Mouse (Mus musculus): ENCODE results near the gene Olfr263.

The Olfr263 gene

DNA sequence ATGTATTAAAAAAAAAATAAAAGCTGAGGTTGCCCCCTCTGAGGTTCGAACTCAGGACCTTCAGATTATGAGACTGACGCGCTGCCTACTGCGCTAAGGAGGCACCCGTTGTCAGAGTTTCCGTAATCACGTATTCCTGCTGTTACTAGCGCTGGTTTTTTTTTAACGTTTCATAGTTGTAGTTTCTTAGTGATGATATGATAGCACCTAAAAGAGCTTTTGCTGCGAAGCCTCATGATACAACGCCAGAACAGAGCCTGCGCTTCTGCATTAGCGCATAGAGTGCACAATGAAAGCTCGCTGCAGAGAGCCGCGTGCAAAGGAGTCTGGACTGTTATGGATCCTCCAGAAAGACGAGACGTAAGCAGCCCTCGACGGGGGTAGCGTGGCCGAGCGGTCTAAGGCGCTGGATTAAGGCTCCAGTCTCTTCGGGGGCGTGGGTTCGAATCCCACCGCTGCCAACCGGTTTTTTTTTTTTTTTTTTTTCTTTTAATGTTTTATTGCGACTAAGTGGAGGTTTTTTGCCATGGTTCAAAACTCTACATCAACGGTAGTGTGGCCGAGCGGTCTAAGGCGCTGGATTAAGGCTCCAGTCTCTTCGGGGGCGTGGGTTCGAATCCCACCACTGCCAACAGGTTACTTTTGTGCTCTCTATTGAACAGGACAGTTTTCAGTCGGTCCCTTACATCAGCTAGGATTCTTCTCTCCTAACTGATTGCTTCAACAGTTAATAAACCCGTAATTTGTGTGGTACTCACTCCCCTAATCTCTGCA is 40.4 kb downstream of the Olfr263 start:
- peak in 1 of 2 experiments; percentile 76 for DNase-seq (ENCODE audit: low read depth in 1 of 2, low spot score in 2 of 2)

DNA sequence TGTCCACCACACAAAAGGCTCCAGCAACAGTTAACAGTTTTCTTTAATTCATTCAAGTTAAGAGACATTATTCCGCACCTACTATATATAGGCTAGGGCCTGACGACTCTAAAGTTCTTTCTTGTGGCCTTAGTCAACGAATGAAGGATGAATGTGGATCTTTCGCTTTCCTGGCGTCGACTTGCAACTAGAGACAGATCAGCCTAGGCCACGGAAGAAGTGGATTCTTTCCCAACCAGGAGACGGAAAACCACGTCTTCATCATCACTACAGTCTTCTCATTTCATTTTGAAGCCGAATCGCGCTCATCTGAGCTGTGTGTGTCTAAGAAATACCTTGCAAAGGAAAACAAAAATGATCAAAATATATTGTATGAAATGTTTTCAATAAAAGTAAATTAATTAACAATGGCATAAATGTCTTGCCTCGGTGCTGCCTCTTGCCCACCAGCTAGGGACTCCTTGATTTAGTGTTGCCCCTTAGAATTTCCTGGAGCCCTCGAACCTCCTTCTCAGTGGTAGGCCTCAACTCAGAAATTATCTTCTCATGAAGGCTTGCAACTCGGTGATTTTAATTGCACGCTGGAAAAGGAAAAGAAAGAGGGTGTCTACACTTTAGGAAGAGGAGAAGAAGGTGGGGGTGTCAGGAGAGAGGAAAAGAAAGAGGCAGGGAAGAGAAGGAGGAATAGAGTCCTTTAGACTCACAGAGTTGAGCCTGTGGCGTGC is 41.2 kb downstream of the Olfr263 start:
- DNase-seq (ENCODE audit: low read depth in 1 of 2, low spot score in 2 of 2), result no peak

DNA sequence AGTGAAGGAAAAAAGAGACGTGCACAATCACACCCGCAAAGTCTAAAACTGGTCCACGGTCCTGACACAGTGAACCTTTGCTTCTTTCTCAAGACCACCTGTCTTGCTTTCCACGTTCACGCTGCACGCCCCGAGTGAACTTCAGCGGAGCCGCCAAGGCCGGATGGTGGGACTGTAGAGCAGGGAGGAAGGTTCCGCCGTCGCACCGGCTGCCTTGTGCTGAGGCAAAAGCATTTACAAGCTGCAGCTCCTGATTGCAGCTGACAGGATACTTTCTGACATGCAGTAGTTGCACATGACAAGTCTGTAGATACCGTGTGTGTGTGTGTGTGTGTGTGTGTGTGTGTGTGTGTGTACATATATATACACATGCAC is 41.7 kb downstream of the Olfr263 start:
- no peak for DNase-seq (ENCODE audit: low read depth in 1 of 2, low spot score in 2 of 2)

DNA sequence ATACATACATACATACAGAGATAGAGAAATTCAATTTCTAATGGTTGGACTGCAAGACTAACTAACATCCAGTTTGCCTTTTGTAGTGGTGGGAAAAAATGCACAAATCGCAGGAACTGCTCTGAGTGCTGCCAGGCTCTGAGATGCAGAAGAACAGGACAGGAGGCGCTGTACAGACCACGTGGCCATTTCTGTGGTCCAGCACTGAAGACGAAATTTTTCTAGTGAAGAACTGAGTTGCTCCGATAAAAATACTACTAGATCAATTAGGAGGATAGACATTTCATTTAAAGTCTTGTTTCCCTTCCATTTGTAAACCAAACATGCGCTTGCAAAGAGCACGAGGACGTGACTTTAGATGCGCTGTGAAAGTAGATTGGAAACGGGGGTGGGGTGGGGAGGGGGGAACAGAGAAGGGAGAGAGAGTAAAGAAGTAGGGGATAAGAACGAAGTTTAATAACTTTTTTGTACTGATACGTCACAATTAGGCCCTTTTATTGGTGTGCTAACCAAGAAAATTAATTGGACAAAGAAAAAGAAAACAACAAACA is 42.2 kb downstream of the Olfr263 start:
- DNase-seq (ENCODE audit: low read depth in 1 of 2, low spot score in 2 of 2), result no peak

DNA sequence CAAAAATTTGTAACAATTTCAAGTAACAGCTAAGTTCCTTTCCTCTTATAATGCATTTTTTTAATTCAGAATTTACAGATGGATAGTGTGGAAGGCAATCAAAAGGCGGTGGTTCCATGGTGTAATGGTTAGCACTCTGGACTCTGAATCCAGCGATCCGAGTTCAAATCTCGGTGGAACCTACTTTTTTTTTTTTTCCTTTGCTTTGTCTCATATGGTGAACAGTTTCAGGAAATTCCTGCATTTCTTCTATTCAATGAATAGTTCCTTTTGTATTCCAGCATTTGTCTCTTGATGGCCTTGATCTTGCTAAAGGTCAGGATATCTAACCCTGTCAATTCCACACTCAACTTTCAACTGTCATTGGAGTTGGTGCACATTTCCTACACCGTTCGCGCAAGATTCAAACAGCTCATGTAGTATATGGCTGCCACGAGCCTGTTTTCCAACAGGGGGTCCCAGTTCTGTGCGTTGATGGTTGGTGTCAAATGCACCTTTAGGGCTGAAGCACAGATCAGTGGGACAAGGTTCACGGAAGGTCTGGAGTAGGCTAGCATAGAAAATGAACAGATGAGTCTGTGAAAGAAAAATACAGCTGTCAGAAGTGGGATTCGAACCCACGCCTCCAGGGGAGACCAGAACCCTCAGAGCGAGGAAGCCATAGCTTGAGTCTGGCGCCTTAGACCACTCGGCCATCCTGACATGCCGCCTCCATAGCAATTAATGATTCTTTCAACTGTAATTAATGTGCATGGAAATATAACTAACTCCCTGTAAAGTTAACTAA is 43.0 kb downstream of the Olfr263 start:
- peak in 1 of 2 experiments; percentile 44 for DNase-seq (ENCODE audit: low read depth in 1 of 2, low spot score in 2 of 2)

DNA sequence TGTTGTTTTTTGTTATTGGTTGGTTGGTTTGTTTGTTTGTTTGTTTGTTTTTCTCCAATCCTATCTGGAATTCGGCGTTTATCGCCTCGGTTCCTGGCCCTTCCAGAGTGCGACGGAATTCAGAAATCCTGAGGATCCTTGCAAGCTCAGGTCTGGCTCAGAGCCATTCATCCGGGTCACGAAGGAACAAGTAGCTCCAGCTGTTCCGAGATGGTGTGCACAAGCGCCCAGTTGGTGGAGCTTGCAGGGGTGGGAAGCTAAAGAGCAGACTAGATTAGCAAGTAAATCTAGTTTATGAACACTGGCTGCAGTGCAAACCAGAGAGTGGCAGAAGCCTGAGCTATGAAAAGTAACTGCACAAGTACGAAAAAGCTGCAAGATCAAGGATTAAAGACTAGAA is 43.6 kb downstream of the Olfr263 start:
- DNase-seq (ENCODE audit: low read depth in 1 of 2, low spot score in 2 of 2), result no peak

DNA sequence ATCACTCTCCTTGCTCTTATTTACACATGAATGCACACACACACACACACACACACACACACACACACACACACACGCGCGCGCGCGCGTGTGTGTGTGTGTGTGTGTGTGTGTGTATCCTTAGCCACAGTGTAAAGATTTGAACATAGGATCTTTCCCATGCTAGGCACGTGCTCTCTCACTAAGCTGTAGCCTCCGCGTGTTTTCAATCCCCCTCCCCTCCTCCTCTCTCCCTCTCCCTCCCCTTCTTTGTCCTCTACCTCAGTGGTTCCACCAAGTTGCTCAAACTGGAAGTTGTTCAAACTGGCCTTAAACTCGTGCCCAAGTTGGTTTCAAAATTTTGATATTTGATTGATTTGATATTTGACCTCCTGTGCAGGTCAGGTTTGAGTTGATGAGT is 47.3 kb downstream of the Olfr263 start:
- no peak for DNase-seq (ENCODE audit: low read depth in 1 of 2, low spot score in 2 of 2)

DNA sequence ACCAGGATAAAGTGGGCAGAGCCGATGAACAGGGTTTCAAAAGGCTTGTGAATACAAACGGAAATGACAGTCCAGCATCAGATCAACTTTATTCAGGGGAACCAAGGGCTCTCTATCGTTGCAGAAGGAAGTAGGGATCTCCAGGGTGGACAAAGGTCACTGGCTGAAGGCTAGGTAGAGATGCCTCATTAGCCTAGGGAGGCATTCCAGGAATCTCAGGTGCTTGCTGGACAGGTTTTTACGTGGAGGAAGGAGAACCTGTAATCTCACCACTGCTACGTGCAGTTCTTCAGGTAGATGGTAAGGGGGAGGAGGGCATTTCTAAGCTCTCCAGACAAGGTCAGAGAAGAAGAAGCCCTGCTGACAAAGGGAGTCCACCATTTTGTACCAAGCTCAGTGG is 48.2 kb downstream of the Olfr263 start:
- DNase-seq (ENCODE audit: low read depth in 1 of 2, low spot score in 2 of 2), result no peak

DNA sequence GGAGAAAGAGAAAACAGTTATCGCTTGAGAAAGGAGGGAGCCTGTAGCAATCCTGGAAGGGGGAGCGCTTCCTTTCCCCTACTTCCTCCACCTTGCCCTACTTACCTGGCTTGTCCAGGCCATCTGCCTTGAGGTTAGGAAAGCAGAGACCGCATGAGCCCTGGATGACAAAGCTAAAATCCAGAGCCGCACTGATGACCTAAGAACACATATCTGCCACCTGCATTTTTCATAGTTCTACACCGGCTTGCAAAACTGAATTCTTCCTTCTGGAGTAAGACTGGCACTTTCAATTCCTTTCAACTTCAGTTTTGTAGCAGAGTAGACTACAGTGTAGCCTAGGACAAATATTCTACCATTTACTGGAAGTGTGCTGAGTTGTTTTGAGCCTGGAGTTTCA is 48.9 kb downstream of the Olfr263 start:
- no peak for DNase-seq (ENCODE audit: low read depth in 1 of 2, low spot score in 2 of 2)

DNA sequence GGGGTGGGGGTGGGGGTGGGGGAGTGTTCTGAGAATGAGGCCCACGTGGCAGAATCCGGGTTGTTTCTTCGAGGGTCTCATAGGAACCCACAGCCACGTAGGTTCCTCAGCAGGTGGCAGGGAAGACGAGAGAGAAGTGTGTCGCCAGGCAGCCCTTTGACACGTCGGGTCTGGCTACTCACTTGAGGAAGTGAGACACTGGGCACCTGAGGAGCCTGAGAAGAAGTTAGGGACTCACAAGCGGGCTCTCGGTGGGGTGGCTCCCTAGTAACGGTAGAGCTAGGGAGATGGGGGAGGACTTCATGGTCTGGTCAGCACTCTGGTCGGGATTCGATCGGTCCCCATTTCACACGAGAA is 49.9 kb downstream of the Olfr263 start, which contains the start of gene Trim27:
Gene Trim27 (plus strand): TSS at position 79 of the 357 bp plus-strand sequence.
- no peak for DNase-seq (ENCODE audit: low read depth in 1 of 2, low spot score in 2 of 2)

DNA sequence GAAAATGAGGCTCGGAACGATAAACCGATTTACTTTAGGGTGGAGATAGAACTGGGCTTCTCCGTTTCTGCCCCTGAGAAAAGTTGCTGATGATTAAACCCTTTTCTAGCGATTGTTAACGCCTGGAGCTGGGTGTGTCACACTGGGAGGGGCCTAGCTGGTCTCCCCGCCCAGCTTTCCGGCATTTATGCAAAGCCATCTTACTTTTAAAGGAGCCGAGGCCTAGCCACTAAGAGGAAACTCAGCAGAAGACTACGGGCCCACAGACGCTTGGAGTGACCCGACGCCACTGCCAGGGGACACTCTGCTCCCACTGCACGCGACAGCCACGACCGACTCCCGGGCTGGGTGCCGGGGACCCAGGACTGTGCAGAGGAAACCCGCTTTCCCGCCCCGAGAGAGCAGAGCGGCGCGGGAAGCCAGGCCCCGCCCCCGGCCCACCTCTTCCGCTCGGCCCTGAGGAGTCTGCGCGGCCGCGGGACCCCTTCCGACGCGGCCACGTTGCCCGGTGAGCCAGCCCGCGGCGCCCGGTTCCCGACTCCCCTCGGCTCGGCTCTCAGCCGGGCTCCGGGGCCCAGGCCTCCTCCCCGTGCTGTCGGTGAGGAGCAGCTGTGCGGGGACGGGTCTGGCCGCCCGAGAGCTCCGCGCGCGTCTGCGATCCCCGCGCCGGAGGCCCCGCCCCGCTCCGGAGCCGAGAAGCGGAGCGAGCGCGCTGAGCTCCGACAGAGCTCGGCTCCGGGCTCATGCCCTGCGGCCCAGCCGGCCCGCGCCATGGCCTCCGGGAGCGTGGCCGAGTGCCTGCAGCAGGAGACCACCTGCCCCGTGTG is 50.5 kb downstream of the Olfr263 start:
- DNase-seq (ENCODE audit: low read depth in 1 of 2, low spot score in 2 of 2), result peak; percentile 74 to 84

DNA sequence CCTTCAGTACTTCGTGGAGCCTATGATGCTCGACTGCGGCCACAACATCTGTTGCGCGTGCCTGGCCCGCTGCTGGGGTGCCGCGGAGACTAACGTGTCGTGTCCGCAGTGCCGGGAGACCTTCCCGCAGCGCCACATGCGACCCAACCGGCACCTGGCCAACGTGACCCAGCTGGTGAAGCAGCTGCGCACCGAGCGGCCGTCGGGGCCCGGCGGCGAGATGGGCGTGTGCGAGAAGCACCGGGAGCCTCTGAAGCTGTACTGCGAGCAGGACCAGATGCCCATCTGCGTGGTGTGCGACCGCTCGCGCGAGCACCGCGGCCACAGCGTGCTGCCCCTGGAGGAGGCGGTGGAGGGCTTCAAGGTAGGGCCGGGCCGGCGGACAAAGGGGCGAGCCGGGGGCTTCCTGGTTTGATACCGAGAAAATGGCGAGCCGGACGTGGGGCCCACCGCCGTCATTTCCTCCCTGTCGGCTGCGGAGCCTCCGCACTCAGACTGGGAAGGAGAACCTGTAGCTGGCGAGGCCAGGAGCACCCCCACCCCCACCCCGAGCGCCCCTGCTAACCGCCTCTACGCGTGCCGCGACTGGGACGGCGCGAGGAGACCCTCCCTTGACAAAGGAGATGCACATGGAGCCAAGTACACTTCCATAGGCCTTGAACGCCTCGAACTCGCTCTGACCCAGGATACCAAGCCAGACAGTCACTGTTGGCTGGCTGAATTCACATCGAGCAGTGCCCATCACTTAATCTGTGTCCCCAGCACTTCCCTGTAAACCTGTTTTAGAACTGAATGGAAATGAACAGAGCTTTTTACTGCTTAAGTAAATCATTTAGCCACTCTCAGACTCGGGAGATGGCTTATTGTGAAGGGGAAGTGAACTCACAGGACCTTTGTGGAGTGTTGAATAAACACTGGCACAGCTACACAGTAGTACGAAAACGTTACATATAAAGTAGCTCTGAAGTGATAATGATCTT is 51.4 kb downstream of the Olfr263 start:
- peak in 1 of 2 experiments; percentile 56 for DNase-seq (ENCODE audit: low read depth in 1 of 2, low spot score in 2 of 2)

DNA sequence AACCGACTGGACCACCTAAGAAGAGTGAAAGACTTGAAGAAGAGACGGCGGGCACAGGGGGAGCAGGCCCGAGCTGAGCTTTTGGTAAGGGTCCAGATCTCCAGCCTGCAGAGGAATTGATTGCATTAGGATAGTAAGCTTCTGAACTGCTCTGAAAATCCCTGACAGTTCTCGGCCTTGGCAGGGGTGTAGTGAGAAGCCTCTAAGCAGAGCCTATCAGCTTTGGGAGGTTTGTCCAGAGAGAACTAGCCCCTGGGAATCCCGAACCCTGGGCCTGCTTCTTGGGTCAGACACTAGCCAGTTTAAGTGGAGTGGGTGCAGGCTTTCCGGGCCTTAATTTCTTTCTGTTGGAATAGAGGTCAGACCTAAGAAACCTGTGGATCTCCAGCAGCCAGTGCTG is 52.6 kb downstream of the Olfr263 start:
- no peak for DNase-seq (ENCODE audit: low read depth in 1 of 2, low spot score in 2 of 2)

DNA sequence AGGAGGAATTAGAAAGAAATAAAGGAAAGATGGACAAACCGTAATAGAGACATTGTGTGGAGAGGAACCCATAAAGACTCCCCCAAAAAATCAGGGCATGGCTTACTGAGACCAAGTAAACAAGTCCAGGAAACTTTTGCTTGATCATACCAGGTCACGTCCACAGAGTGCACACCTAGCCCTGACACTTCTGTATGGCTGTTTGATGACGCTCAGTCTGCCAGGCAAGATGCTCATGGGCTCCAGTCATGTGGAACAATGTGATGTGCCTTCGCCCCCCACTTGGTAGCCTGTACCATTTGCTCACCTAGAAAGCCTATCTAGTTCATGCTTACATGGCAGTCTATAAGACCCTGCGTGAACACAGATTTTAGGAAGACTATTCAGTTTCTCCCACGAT is 53.6 kb downstream of the Olfr263 start:
- DNase-seq (ENCODE audit: low read depth in 1 of 2, low spot score in 2 of 2), result no peak

DNA sequence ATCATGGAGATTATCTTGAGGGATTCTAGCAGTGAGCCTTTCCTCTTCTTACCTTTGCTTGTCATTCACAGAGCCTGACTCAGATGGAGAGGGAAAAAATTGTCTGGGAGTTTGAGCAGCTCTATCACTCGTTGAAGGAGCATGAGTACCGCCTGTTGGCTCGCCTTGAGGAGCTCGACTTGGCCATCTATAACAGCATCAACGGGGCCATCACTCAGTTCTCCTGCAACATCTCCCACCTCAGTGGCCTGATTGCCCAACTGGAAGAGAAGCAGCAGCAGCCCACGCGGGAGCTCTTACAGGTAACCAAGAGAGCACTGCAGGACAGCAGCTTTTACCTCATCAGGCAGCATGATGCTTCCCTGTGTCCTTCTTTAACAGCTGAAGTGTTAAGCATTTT is 54.2 kb downstream of the Olfr263 start:
- DNase-seq (ENCODE audit: low read depth in 1 of 2, low spot score in 2 of 2), result no peak

DNA sequence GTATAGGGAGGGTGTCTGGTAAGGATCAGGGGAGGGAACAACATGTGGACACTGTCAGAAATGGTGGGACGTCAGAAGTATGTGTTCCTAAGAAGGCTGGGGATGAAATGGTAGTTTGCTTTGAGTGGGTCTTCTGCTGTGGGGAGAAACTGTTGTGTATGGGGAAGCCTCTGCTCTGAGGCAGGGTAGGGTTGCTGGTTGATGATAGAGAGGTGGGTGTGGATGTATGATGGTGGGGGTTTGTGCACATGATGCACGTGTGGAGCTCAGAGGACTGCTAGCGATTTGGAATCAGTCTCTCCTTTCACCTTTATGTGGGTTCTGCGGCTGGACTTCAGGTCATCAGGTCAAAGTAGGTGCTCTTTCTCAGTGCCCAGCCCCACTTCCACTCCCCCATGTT is 56.1 kb downstream of the Olfr263 start:
- no peak for DNase-seq (ENCODE audit: low read depth in 1 of 2, low spot score in 2 of 2)
